Mouse (Mus musculus): ENCODE measurements at regions not wholly inside any gene's neighbourhood (a gene's known extent, or its start where the extent isn't known, plus 50 kb on each side); places are given as distances from the start of the nearest gene placed in this dataset.

- Histone ChIP-seq H3K36me3 (ENCODE audit: insufficient read depth, low read length) (no peaks in the 10 kb centered on the region), H3K27me3 (ENCODE audit: insufficient read depth, low read length) (no peaks in the 10 kb centered on the region), H3K4me1 (replicated peaks; ENCODE audit: insufficient read depth, low read length) (no peaks in the 10 kb centered on the region), H3K4me3 (replicated peaks; ENCODE audit: low read depth, low read length) (no peak overlapping the region), H3K9me3 (replicated peaks; ENCODE audit: low read length) (no peaks in the 10 kb centered on the region), H3K27ac (no peak overlapping the region), H3K9ac (ENCODE audit: low read depth, low read length) (no peak overlapping the region), H3K4me2 (ENCODE audit: low read length) (no peak overlapping the region)
- DNase-seq (ENCODE audit: low spot score) = no peak
- ATAC-seq (replicated peaks; ENCODE audit: low FRiP score, low read depth) = no peak
- TF ChIP-seq CTCF (IDR thresholded peaks at IDR 0.05; ENCODE audit: low read depth) = no peak
- 66% methylated on average over 4 of the region's 4 CpGs for WGBS
Measured at GRCm38 (mm10) chr1:41166787-41167420, 361.5 kb downstream of the Tmem182 start.

GRCm38 (mm10) chr1:41186991-41187390 is 381.6 kb downstream of the Tmem182 start:
- DNase-seq (ENCODE audit: low spot score) = no peak
- no peak overlapping the region for H3K27ac ChIP-seq
- H3K36me3 ChIP-seq (ENCODE audit: insufficient read depth, low read length) = no peaks in the 10 kb centered on the region
- no peaks in the 10 kb centered on the region for H3K4me1 ChIP-seq (replicated peaks; ENCODE audit: insufficient read depth, low read length)
- no peaks in the 10 kb centered on the region for H3K9me3 ChIP-seq (replicated peaks; ENCODE audit: low read length)
- ATAC-seq (replicated peaks; ENCODE audit: low FRiP score, low read depth) = no peak
- no peaks in the 10 kb centered on the region for H3K27me3 ChIP-seq (ENCODE audit: insufficient read depth, low read length)
- no peak overlapping the region for H3K4me3 ChIP-seq (replicated peaks; ENCODE audit: low read depth, low read length)
- no peak overlapping the region for H3K9ac ChIP-seq (ENCODE audit: low read depth, low read length)
- H3K4me2 ChIP-seq (ENCODE audit: low read length) = no peak overlapping the region
- no peak for TF ChIP-seq CTCF (IDR thresholded peaks at IDR 0.05; ENCODE audit: low read depth)
- WGBS = 83% methylated on average over 6 of the region's 6 CpGs

GRCm38 (mm10) chr1:41212876-41213275 is 407.5 kb downstream of the Tmem182 start:
- Histone ChIP-seq H3K27me3 (ENCODE audit: insufficient read depth, low read length) (no peaks in the 10 kb centered on the region), H3K4me1 (replicated peaks; ENCODE audit: insufficient read depth, low read length) (no peaks in the 10 kb centered on the region), H3K9me3 (replicated peaks; ENCODE audit: low read length) (no peaks in the 10 kb centered on the region), H3K27ac (no peak overlapping the region), H3K4me3 (replicated peaks; ENCODE audit: low read depth, low read length) (no peak overlapping the region), H3K4me2 (ENCODE audit: low read length) (no peak overlapping the region), H3K9ac (ENCODE audit: low read depth, low read length) (no peak overlapping the region), H3K36me3 (ENCODE audit: insufficient read depth, low read length) (no peaks in the 10 kb centered on the region)
- 77% methylated on average over 2 of the region's 2 CpGs for WGBS
- ATAC-seq (replicated peaks; ENCODE audit: low FRiP score, low read depth) (no peak), DNase-seq (ENCODE audit: low spot score) (no peak)
- no peak for TF ChIP-seq CTCF (IDR thresholded peaks at IDR 0.05; ENCODE audit: low read depth)

GRCm38 (mm10) chr1:41225851-41226250 is 420.4 kb downstream of the Tmem182 start:
- H3K27me3 ChIP-seq (ENCODE audit: insufficient read depth, low read length) = no peaks in the 10 kb centered on the region
- H3K4me1 ChIP-seq (replicated peaks; ENCODE audit: insufficient read depth, low read length) = no peaks in the 10 kb centered on the region
- no peak overlapping the region for H3K4me3 ChIP-seq (replicated peaks; ENCODE audit: low read depth, low read length)
- H3K9me3 ChIP-seq (replicated peaks; ENCODE audit: low read length) = no peaks in the 10 kb centered on the region
- no peaks in the 10 kb centered on the region for H3K36me3 ChIP-seq (ENCODE audit: insufficient read depth, low read length)
- DNase-seq (ENCODE audit: low spot score) (no peak), ATAC-seq (replicated peaks; ENCODE audit: low FRiP score, low read depth) (no peak)
- H3K4me2 ChIP-seq (ENCODE audit: low read length) = no peak overlapping the region
- H3K9ac ChIP-seq (ENCODE audit: low read depth, low read length) = no peak overlapping the region
- WGBS = 100% methylated on average over 1 of the region's 1 CpGs
- H3K27ac ChIP-seq = no peak overlapping the region
- TF ChIP-seq CTCF (IDR thresholded peaks at IDR 0.05; ENCODE audit: low read depth) = no peak

GRCm38 (mm10) chr1:41235335-41235734 is 429.9 kb downstream of the Tmem182 start:
- no peaks in the 10 kb centered on the region for H3K27me3 ChIP-seq (ENCODE audit: insufficient read depth, low read length)
- no peak for ATAC-seq (replicated peaks; ENCODE audit: low FRiP score, low read depth)

GRCm38 (mm10) chr1:41243000-41243399 is 437.6 kb downstream of the Tmem182 start:
- H3K9ac ChIP-seq (ENCODE audit: low read depth, low read length) = no peak overlapping the region
- no peaks in the 10 kb centered on the region for H3K27me3 ChIP-seq (ENCODE audit: insufficient read depth, low read length)
- ATAC-seq (replicated peaks; ENCODE audit: low FRiP score, low read depth) (no peak), DNase-seq (ENCODE audit: low spot score) (no peak)
- no peaks in the 10 kb centered on the region for H3K36me3 ChIP-seq (ENCODE audit: insufficient read depth, low read length)
- H3K27ac ChIP-seq = no peak overlapping the region
- H3K4me3 ChIP-seq (replicated peaks; ENCODE audit: low read depth, low read length) = no peak overlapping the region
- no peak overlapping the region for H3K4me2 ChIP-seq (ENCODE audit: low read length)
- TF ChIP-seq CTCF (IDR thresholded peaks at IDR 0.05; ENCODE audit: low read depth) = no peak
- 71% methylated on average over 6 of the region's 6 CpGs for WGBS
- H3K9me3 ChIP-seq (replicated peaks; ENCODE audit: low read length) = no peaks in the 10 kb centered on the region
- no peaks in the 10 kb centered on the region for H3K4me1 ChIP-seq (replicated peaks; ENCODE audit: insufficient read depth, low read length)

More at GRCm38 (mm10) chr1:41235335-41235734, 429.9 kb downstream of the Tmem182 start:
- DNase-seq (ENCODE audit: low spot score) = no peak
- WGBS = 91% methylated on average over 7 of the region's 7 CpGs
- Histone ChIP-seq H3K4me2 (ENCODE audit: low read length) (no peak overlapping the region), H3K27ac (no peak overlapping the region), H3K36me3 (ENCODE audit: insufficient read depth, low read length) (no peaks in the 10 kb centered on the region), H3K9ac (ENCODE audit: low read depth, low read length) (no peak overlapping the region), H3K4me1 (replicated peaks; ENCODE audit: insufficient read depth, low read length) (no peaks in the 10 kb centered on the region), H3K9me3 (replicated peaks; ENCODE audit: low read length) (no peaks in the 10 kb centered on the region), H3K4me3 (replicated peaks; ENCODE audit: low read depth, low read length) (no peak overlapping the region)
- no peak for TF ChIP-seq CTCF (IDR thresholded peaks at IDR 0.05; ENCODE audit: low read depth)

- DNase-seq (ENCODE audit: low spot score) (no peak), ATAC-seq (replicated peaks; ENCODE audit: low FRiP score, low read depth) (no peak)
- no peak overlapping the region for H3K4me3 ChIP-seq (replicated peaks; ENCODE audit: low read depth, low read length)
- no peaks in the 10 kb centered on the region for H3K36me3 ChIP-seq (ENCODE audit: insufficient read depth, low read length)
- no peak overlapping the region for H3K27ac ChIP-seq
- H3K9ac ChIP-seq (ENCODE audit: low read depth, low read length) = no peak overlapping the region
- TF ChIP-seq CTCF (IDR thresholded peaks at IDR 0.05; ENCODE audit: low read depth) = no peak
- no peak overlapping the region for H3K4me2 ChIP-seq (ENCODE audit: low read length)
- no peaks in the 10 kb centered on the region for H3K9me3 ChIP-seq (replicated peaks; ENCODE audit: low read length)
- H3K4me1 ChIP-seq (replicated peaks; ENCODE audit: insufficient read depth, low read length) = no peaks in the 10 kb centered on the region
- WGBS = 93% methylated on average over 12 of the region's 12 CpGs
- H3K27me3 ChIP-seq (ENCODE audit: insufficient read depth, low read length) = no peaks in the 10 kb centered on the region
Measured at GRCm38 (mm10) chr1:41244627-41245026, 439.2 kb downstream of the Tmem182 start.

Data from kidney, postnatal 0 days (tissue).